Mouse (Mus musculus) stomach, embryonic 14.5 days (tissue): ENCODE data around the gene Hist1h2ag. TPM values are rescaled to one million over a fixed set of nuclear protein-coding genes. Genes with fewer than 3 reads are reported as not detected.
"Not testable (repeated sequence)": the region's sequence is repeated elsewhere in the genome, so short reads cannot be mapped to it uniquely, and the experiment has no call there.

Source experiments
- ATAC-seq: fragments of 200-750 bp; cut with Nextera tagmentation; 2 replicates; pipeline ENCODE4 v1.8.0; 2017; ENCODE audit warnings: low read depth, moderate TSS enrichment; ENCODE audit not compliant: insufficient number of reproducible peaks, insufficient read depth, low FRiP score
- H3K27ac ChIP-seq: fragments of 300-500 bp; sonication (generic); 2 replicates; pipeline ENCODE4 v1.5.1; 2014; ENCODE audit warnings: mild to moderate bottlenecking, low read length, moderate library complexity, mixed read lengths
- H3K27me3 ChIP-seq: fragments of 300-500 bp; sonication (generic); 2 replicates; pipeline ENCODE4 v1.6.1; 2014; ENCODE audit warnings: low read length, control low read depth, mixed read lengths; ENCODE audit not compliant: control insufficient read depth, insufficient read depth
- H3K36me3 ChIP-seq: fragments of 300-500 bp; sonication (generic); 2 replicates; pipeline ENCODE4 v1.6.1; 2014; ENCODE audit warnings: mild to moderate bottlenecking, control low read depth, low read length, moderate library complexity, mixed read lengths; ENCODE audit not compliant: control insufficient read depth, insufficient read depth
- H3K4me1 ChIP-seq: fragments of 300-500 bp; sonication (generic); 2 replicates; pipeline ENCODE4 v1.6.1; 2014; ENCODE audit warnings: low read length, control low read depth, mixed read lengths; ENCODE audit not compliant: control insufficient read depth, insufficient read depth
- H3K4me2 ChIP-seq: fragments of 300-500 bp; sonication (generic); replicated peaks from 2 replicates; pipeline ENCODE4 v1.6.1; 2014; ENCODE audit warnings: low read depth, low read length, control low read depth
- H3K4me3 ChIP-seq: fragments of 300-500 bp; sonication (generic); 2 replicates; pipeline ENCODE4 v1.5.1; 2014; ENCODE audit warnings: low read depth, low read length, control low read depth
- H3K9ac ChIP-seq: fragments of 300-500 bp; sonication (generic); replicated peaks from 2 replicates; pipeline ENCODE4 v1.6.1; 2014; ENCODE audit warnings: low read depth, mild to moderate bottlenecking, control low read depth, low read length, moderate library complexity, mixed read lengths
- H3K9me3 ChIP-seq: fragments of 300-500 bp; sonication (generic); 2 replicates; pipeline ENCODE4 v1.6.1; 2016; ENCODE audit warnings: low read depth, low read length, control low read depth; ENCODE audit not compliant: control insufficient read depth
- WGBS: fragments of 180-500 bp; shearing (Covaris S2); extraction: QIAGEN DNeasy Blood & Tissue Kit; methylation state at CpG from one replicate; pipeline ENCODE4 v1.1.7; 2014; 5-methylcytosine and 5-hydroxymethylcytosine counted together
- polyA plus RNA-seq: library from polyadenylated mRNA; unstranded; fragments of >200 nt; fragmentation: Nextera tagmentation; extraction: Ambion mirVana; gene quantifications from 2 replicates; pipeline ENCODE4 v1.2.1, GENCODE M21; 2014

The Hist1h2ag gene
- 43.8 and 54.9 TPM in 2 replicates for polyA plus RNA-seq

- H3K9ac ChIP-seq: peak within 1 kb of the TSS; percentile 41
- H3K4me3 ChIP-seq: peak within 1 kb of the TSS; percentile 40
- H3K9me3 ChIP-seq, H3K4me1 ChIP-seq, H3K36me3 ChIP-seq, H3K27me3 ChIP-seq: not testable (repeated sequence)
- WGBS: 0% methylated on average over 33 of the region's 80 CpGs
- peak; percentile 94 for ATAC-seq
- peak within 1 kb of the TSS; percentile 95 for H3K27ac ChIP-seq
- H3K4me2 ChIP-seq: peak within 1 kb of the TSS; percentile 73
Observed at GRCm38 (mm10) chr13:22042568-22043502, at the start of gene Hist1h2ag, which contains the start of gene Hist1h2bj. Gene Hist1h2ag (minus strand): TSS chr13:22042944. Gene Hist1h2bj (plus strand): TSS chr13:22043214.

GRCm38 (mm10) chr13:22084140-22084539 is 41.4 kb upstream of the Hist1h2ag start, which contains the start of gene Vmn1r188:
Gene Vmn1r188 (plus strand): TSS chr13:22084440.
- WGBS: 75% methylated on average over 1 of the region's 1 CpGs
- H3K4me1 ChIP-seq, H3K27me3 ChIP-seq, H3K9ac ChIP-seq, H3K4me3 ChIP-seq, H3K36me3 ChIP-seq, ATAC-seq, H3K4me2 ChIP-seq, H3K9me3 ChIP-seq, H3K27ac ChIP-seq: not testable (repeated sequence)

- Histone ChIP-seq H3K4me1 (no peaks in the 10 kb centered on the region), H3K9ac (no peak overlapping the region), H3K9me3 (no peaks in the 10 kb centered on the region), H3K27ac (no peak overlapping the region), H3K4me2 (no peak overlapping the region), H3K36me3 (no peaks in the 10 kb centered on the region), H3K27me3 (no peaks in the 10 kb centered on the region), H3K4me3 (no peak overlapping the region)
- 56% methylated on average over 1 of the region's 1 CpGs for WGBS
- ATAC-seq: no peak
Observed at GRCm38 (mm10) chr13:22063468-22063867, 20.7 kb upstream of the Hist1h2ag start.

- no peak overlapping the region for H3K4me3 ChIP-seq
- 58% methylated on average over 1 of the region's 1 CpGs for WGBS
- H3K9me3 ChIP-seq: no peaks in the 10 kb centered on the region
- H3K27me3 ChIP-seq: no peaks in the 10 kb centered on the region
- H3K4me2 ChIP-seq: no peak overlapping the region
- no peaks in the 10 kb centered on the region for H3K4me1 ChIP-seq
- no peaks in the 10 kb centered on the region for H3K36me3 ChIP-seq
- no peak overlapping the region for H3K27ac ChIP-seq
- H3K9ac ChIP-seq: no peak overlapping the region
- no peak for ATAC-seq
Observed at GRCm38 (mm10) chr13:22061422-22061821, 18.7 kb upstream of the Hist1h2ag start.

- Histone ChIP-seq H3K9ac (no peak overlapping the region), H3K27ac (no peak overlapping the region), H3K9me3 (no peaks in the 10 kb centered on the region), H3K4me1 (no peaks in the 10 kb centered on the region; the same call in 1 of the 2 replicates), H3K4me3 (no peak overlapping the region), H3K4me2 (no peak overlapping the region), H3K36me3 (no peaks in the 10 kb centered on the region), H3K27me3 (no peaks in the 10 kb centered on the region)
- no peak for ATAC-seq
- 94% methylated on average over 1 of the region's 1 CpGs for WGBS
Observed at GRCm38 (mm10) chr13:22053754-22054153, 11.0 kb upstream of the Hist1h2ag start.

- no peaks in the 10 kb centered on the region for H3K36me3 ChIP-seq
- H3K27me3 ChIP-seq: no peaks in the 10 kb centered on the region
- H3K9me3 ChIP-seq: no peaks in the 10 kb centered on the region
- peak overlapping the region; percentile 64 for H3K4me2 ChIP-seq
- ATAC-seq: no peak
- peak overlapping the region; percentile 35; the same call in 1 of the 2 replicates for H3K27ac ChIP-seq
- no peak overlapping the region; the same call in 1 of the 2 replicates for H3K9ac ChIP-seq
- 10% methylated on average over 5 of the region's 5 CpGs for WGBS
- peak overlapping the region; percentile 30 for H3K4me3 ChIP-seq
- H3K4me1 ChIP-seq: no peaks in the 10 kb centered on the region; the same call in 1 of the 2 replicates
Observed at GRCm38 (mm10) chr13:22051523-22051859, 8.7 kb upstream of the Hist1h2ag start.

- H3K4me3 ChIP-seq: peak overlapping the region; percentile 30
Observed at GRCm38 (mm10) chr13:22050591-22051522, 8.1 kb upstream of the Hist1h2ag start.

More at GRCm38 (mm10) chr13:22050591-22051522, 8.1 kb upstream of the Hist1h2ag start:
- Histone ChIP-seq H3K9ac (no peak overlapping the region; the same call in 1 of the 2 replicates), H3K27ac (peak overlapping the region; percentile 62), H3K36me3 (no peaks in the 10 kb centered on the region), H3K9me3 (no peaks in the 10 kb centered on the region), H3K27me3 (no peaks in the 10 kb centered on the region), H3K4me1 (no peaks in the 10 kb centered on the region; the same call in 1 of the 2 replicates), H3K4me2 (peak overlapping the region; percentile 64)
- ATAC-seq: peak; percentile 93
- under 1% methylated on average over 52 of the region's 52 CpGs for WGBS
